Mouse (Mus musculus): ENCODE results near the gene Kank3.

DNA sequence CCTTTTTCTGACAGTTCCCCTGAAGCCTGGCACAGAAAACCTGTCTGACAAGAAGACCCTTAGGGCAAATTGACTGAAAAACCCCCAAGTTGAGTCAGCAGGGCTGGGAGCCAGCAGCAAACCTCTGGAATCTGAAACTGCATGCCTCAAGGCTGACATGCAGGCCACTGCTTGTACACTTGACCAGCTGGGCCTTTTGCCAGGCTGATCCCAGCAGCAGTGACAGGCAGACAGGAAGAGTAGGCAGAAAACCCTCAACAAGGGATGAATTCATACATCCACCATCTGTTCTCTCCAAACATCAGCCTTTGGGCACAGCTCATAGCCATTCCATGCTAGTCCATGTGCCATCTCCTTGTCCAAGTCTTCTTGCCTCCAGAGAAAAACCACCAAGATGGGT, 26.9 kb upstream of the Kank3 start:
- TF ChIP-seq CTCF (IDR thresholded peaks at IDR 0.05; ENCODE audit: control insufficient read depth, insufficient read depth, low read length), result no peak
- TF ChIP-seq POLR2A (IDR thresholded peaks at IDR 0.05; ENCODE audit: borderline replicate concordance, control insufficient read depth, low read depth, low read length), result no peak
